Mouse (Mus musculus) kidney, adult 2 months (tissue): Measurements from ENCODE around the gene Ube2o.

ENCODE experiments used
- CTCF ChIP-seq: fragments of 200-500 bp; conservative IDR thresholded peaks from 2 replicates; pipeline ENCODE4 v1.5.1; 2011; ENCODE audit warnings: low read depth, mild to moderate bottlenecking, control low read depth, low read length, moderate library complexity, mixed read lengths; ENCODE audit not compliant: insufficient read depth, insufficient read length
- POLR2A ChIP-seq: fragments of 200-500 bp; IDR thresholded peaks from one replicate; pipeline ENCODE4 v1.6.1; 2011; ENCODE audit warnings: low read depth, low read length, control low read depth

GRCm38 (mm10) chr11:116508689-116509088 is 72.6 kb downstream of the Ube2o start:
- TF ChIP-seq CTCF = no peak
- no peak for TF ChIP-seq POLR2A
